Mouse (Mus musculus): Measurements from ENCODE around the gene Gm10337. TPM values are rescaled to one million over a fixed set of nuclear protein-coding genes. Genes with fewer than 3 reads are reported as not detected.
A peak's percentile ranks its signal among the peaks of the same experiment; 100 is the strongest.

Gene Gm10337
- total RNA-seq, 2 experiments from 2014 or later: not detected

GRCm38 (mm10) chr15:102517631-102517975, 14.1 kb downstream of the Gm10337 start:
- DNase-seq: no peak

- DNase-seq: peak; percentile 97
These were observed 14.7 kb downstream of the Gm10337 start, which contains the start of gene Tarbp2 for GRCm38 (mm10) chr15:102517976-102518858. Gene Tarbp2, plus strand, starts transcription at chr15:102518192.

- DNase-seq: no peak
These were observed 15.3 kb downstream of the Gm10337 start for GRCm38 (mm10) chr15:102518859-102519201.

GRCm38 (mm10) chr15:102519211-102520141, 16.0 kb downstream of the Gm10337 start:
- DNase-seq: no peak

GRCm38 (mm10) chr15:102520416-102520815, 16.9 kb downstream of the Gm10337 start:
- no peak for DNase-seq

- DNase-seq: no peak
These were observed 18.0 kb downstream of the Gm10337 start for GRCm38 (mm10) chr15:102521480-102521879.

- peak; percentile 74 for DNase-seq
These were observed 21.5 kb downstream of the Gm10337 start, which contains the start of gene Npff for GRCm38 (mm10) chr15:102524892-102525485. Gene Npff, minus strand, starts transcription at chr15:102524942.

- DNase-seq: no peak
These were observed 22.8 kb downstream of the Gm10337 start for GRCm38 (mm10) chr15:102526111-102527002.

GRCm38 (mm10) chr15:102527936-102528335, 24.4 kb downstream of the Gm10337 start:
- no peak for DNase-seq

- no peak for DNase-seq
These were observed 24.9 kb downstream of the Gm10337 start for GRCm38 (mm10) chr15:102528396-102528795.

GRCm38 (mm10) chr15:102530566-102530965, 27.0 kb downstream of the Gm10337 start:
- no peak for DNase-seq

- DNase-seq: no peak
These were observed 28.1 kb downstream of the Gm10337 start for GRCm38 (mm10) chr15:102531586-102531985.

- DNase-seq: no peak
These were observed 28.8 kb downstream of the Gm10337 start for GRCm38 (mm10) chr15:102532106-102532900.

- DNase-seq: no peak
These were observed 30.4 kb downstream of the Gm10337 start for GRCm38 (mm10) chr15:102533926-102534325.

GRCm38 (mm10) chr15:102544801-102545200, 41.3 kb downstream of the Gm10337 start:
- DNase-seq: no peak

GRCm38 (mm10) chr15:102546246-102546645, 42.7 kb downstream of the Gm10337 start:
- no peak for DNase-seq

- DNase-seq: peak; percentile 49
These were observed 43.3 kb downstream of the Gm10337 start for GRCm38 (mm10) chr15:102546677-102547427.

GRCm38 (mm10) chr15:102547478-102547877, 44.0 kb downstream of the Gm10337 start:
- no peak for DNase-seq

- no peak for DNase-seq
These were observed 49.1 kb downstream of the Gm10337 start for GRCm38 (mm10) chr15:102552599-102552998.

Data from gastrocnemius, postnatal 10 days (tissue).